Mouse (Mus musculus) kidney, embryonic 16.5 days (tissue): ENCODE data around the gene Ern1. TPM values are rescaled to one million over a fixed set of nuclear protein-coding genes. Genes with fewer than 3 reads are reported as not detected.

Experiments used
- ATAC-seq: fragments of 200-750 bp; cut with Nextera tagmentation; 2 replicates; pipeline ENCODE4 v1.8.0; 2017; ENCODE audit warnings: moderate TSS enrichment; ENCODE audit not compliant: low FRiP score, low TSS enrichment
- H3K27ac ChIP-seq: fragments of 300-500 bp; sonication (generic); 2 replicates; pipeline ENCODE4 v1.5.1; 2014; ENCODE audit warnings: low read length
- H3K27me3 ChIP-seq: fragments of 300-500 bp; sonication (generic); 2 replicates; pipeline ENCODE4 v1.6.1; 2014; ENCODE audit warnings: low read length, control low read depth, mixed read lengths; ENCODE audit not compliant: insufficient read depth
- H3K36me3 ChIP-seq: fragments of 300-500 bp; sonication (generic); 2 replicates; pipeline ENCODE4 v1.6.1; 2014; ENCODE audit warnings: low read length, control low read depth, mixed read lengths; ENCODE audit not compliant: insufficient read depth
- H3K4me1 ChIP-seq: fragments of 300-500 bp; sonication (generic); 2 replicates; pipeline ENCODE4 v1.6.1; 2014; ENCODE audit warnings: low read length, control low read depth, mixed read lengths; ENCODE audit not compliant: insufficient read depth
- H3K4me2 ChIP-seq: fragments of 300-500 bp; sonication (generic); replicated peaks from 2 replicates; pipeline ENCODE4 v1.6.1; 2014; ENCODE audit warnings: low read depth, low read length
- H3K4me3 ChIP-seq: fragments of 300-500 bp; sonication (generic); 2 replicates; pipeline ENCODE4 v1.5.1; 2014; ENCODE audit warnings: mild to moderate bottlenecking, low read length
- H3K9ac ChIP-seq: fragments of 300-500 bp; sonication (generic); replicated peaks from 2 replicates; pipeline ENCODE4 v1.6.1; 2014; ENCODE audit warnings: low read length
- H3K9me3 ChIP-seq: fragments of 300-500 bp; sonication (generic); 2 replicates; pipeline ENCODE4 v1.6.1; 2016; ENCODE audit warnings: low read length, control low read depth
- WGBS: fragments of 180-500 bp; shearing (Covaris S2); extraction: QIAGEN DNeasy Blood & Tissue Kit; methylation state at CpG from one replicate; pipeline ENCODE4 v1.1.7; 2014; 5-methylcytosine and 5-hydroxymethylcytosine counted together
- polyA plus RNA-seq: library from polyadenylated mRNA; unstranded; fragments of >200 nt; fragmentation: Nextera tagmentation; extraction: Ambion mirVana; gene quantifications from 2 replicates; pipeline ENCODE4 v1.2.1, GENCODE M21; 2015

Gene Ern1
- polyA plus RNA-seq, 1 experiment from 2014 or later: 5.4 TPM

- ATAC-seq: 0 out of 2 replicates have a peak, but pooled peaks have one; percentile 32
Observed at GRCm38 (mm10) chr11:106389611-106390010, 98.0 kb downstream of the Ern1 start.

GRCm38 (mm10) chr11:106387791-106388216, 99.8 kb downstream of the Ern1 start, which contains the start of gene Icam2:
Gene Icam2 (minus strand): TSS chr11:106388075.
- H3K9me3 ChIP-seq: no peaks in the 10 kb centered on the region
- H3K4me2 ChIP-seq: no peak within 1 kb of the TSS
- peaks cover 26% of the 10 kb centered on the region for H3K4me1 ChIP-seq
- WGBS: 67% methylated on average over 6 of the region's 6 CpGs
- ATAC-seq: no peak
- no peak within 1 kb of the TSS for H3K9ac ChIP-seq
- peak within 1 kb of the TSS; percentile 65 for H3K27ac ChIP-seq
- H3K36me3 ChIP-seq: no peaks in the 10 kb centered on the region
- no peaks in the 10 kb centered on the region for H3K27me3 ChIP-seq
- no peak within 1 kb of the TSS for H3K4me3 ChIP-seq

More at GRCm38 (mm10) chr11:106389611-106390010, 98.0 kb downstream of the Ern1 start:
- WGBS: 5% methylated on average over 3 of the region's 3 CpGs
- H3K4me2 ChIP-seq: no peak overlapping the region
- H3K4me1 ChIP-seq: peaks cover 26% of the 10 kb centered on the region
- H3K4me3 ChIP-seq: no peak overlapping the region
- H3K9me3 ChIP-seq: no peaks in the 10 kb centered on the region
- H3K36me3 ChIP-seq: no peaks in the 10 kb centered on the region
- H3K27me3 ChIP-seq: no peaks in the 10 kb centered on the region
- peak overlapping the region; percentile 65 for H3K27ac ChIP-seq
- 0 out of 2 replicates have a peak overlapping the region, but pooled peaks have one; percentile 12 for H3K9ac ChIP-seq

GRCm38 (mm10) chr11:106387020-106387419, 100.6 kb downstream of the Ern1 start:
- WGBS: 65% methylated on average over 6 of the region's 6 CpGs

GRCm38 (mm10) chr11:106386409-106386808, 101.2 kb downstream of the Ern1 start:
- no peak for ATAC-seq

More at GRCm38 (mm10) chr11:106387020-106387419, 100.6 kb downstream of the Ern1 start:
- no peak overlapping the region for H3K9ac ChIP-seq
- H3K4me1 ChIP-seq: peaks cover 26% of the 10 kb centered on the region
- no peak for ATAC-seq
- H3K4me2 ChIP-seq: no peak overlapping the region
- no peaks in the 10 kb centered on the region for H3K36me3 ChIP-seq
- H3K9me3 ChIP-seq: no peaks in the 10 kb centered on the region
- peak overlapping the region; percentile 57; the same call in 1 of the 2 replicates for H3K27ac ChIP-seq
- H3K4me3 ChIP-seq: no peak overlapping the region
- H3K27me3 ChIP-seq: no peaks in the 10 kb centered on the region

GRCm38 (mm10) chr11:106383051-106383790, 104.4 kb downstream of the Ern1 start:
- Histone ChIP-seq H3K9me3 (no peaks in the 10 kb centered on the region), H3K27me3 (no peaks in the 10 kb centered on the region), H3K36me3 (no peaks in the 10 kb centered on the region), H3K4me2 (no peak overlapping the region), H3K4me3 (no peak overlapping the region), H3K4me1 (no peaks in the 10 kb centered on the region), H3K9ac (no peak overlapping the region), H3K27ac (peak overlapping the region; percentile 84)
- 0 out of 2 replicates have a peak, but pooled peaks have one; percentile 33 for ATAC-seq
- WGBS: 68% methylated on average over 6 of the region's 6 CpGs

More at GRCm38 (mm10) chr11:106386409-106386808, 101.2 kb downstream of the Ern1 start:
- Histone ChIP-seq H3K9me3 (no peaks in the 10 kb centered on the region), H3K36me3 (no peaks in the 10 kb centered on the region), H3K27ac (no peak overlapping the region), H3K4me1 (peaks cover 23% of the 10 kb centered on the region), H3K27me3 (no peaks in the 10 kb centered on the region), H3K4me3 (no peak overlapping the region), H3K4me2 (no peak overlapping the region), H3K9ac (no peak overlapping the region)
- 87% methylated on average over 3 of the region's 3 CpGs for WGBS

GRCm38 (mm10) chr11:106382424-106382823, 105.2 kb downstream of the Ern1 start:
- H3K9me3 ChIP-seq: no peaks in the 10 kb centered on the region
- ATAC-seq: peak; percentile 71; the same call in 1 of the 2 replicates
- no peak overlapping the region for H3K4me2 ChIP-seq
- H3K9ac ChIP-seq: peak overlapping the region; percentile 50
- 64% methylated on average over 5 of the region's 5 CpGs for WGBS
- H3K4me3 ChIP-seq: peak overlapping the region; percentile 28
- no peaks in the 10 kb centered on the region for H3K27me3 ChIP-seq
- H3K4me1 ChIP-seq: no peaks in the 10 kb centered on the region
- no peaks in the 10 kb centered on the region for H3K36me3 ChIP-seq
- peak overlapping the region; percentile 84 for H3K27ac ChIP-seq

GRCm38 (mm10) chr11:106381883-106382282, 105.8 kb downstream of the Ern1 start:
- 70% methylated on average over 7 of the region's 7 CpGs for WGBS
- Histone ChIP-seq H3K4me3 (peak overlapping the region; percentile 28), H3K9me3 (no peaks in the 10 kb centered on the region), H3K9ac (peak overlapping the region; percentile 50; the same call in 1 of the 2 replicates), H3K36me3 (no peaks in the 10 kb centered on the region), H3K4me2 (peak overlapping the region; percentile 47; the same call in 1 of the 2 replicates), H3K4me1 (no peaks in the 10 kb centered on the region), H3K27me3 (no peaks in the 10 kb centered on the region), H3K27ac (peak overlapping the region; percentile 84)
- ATAC-seq: no peak

- H3K9me3 ChIP-seq: no peaks in the 10 kb centered on the region
- no peaks in the 10 kb centered on the region for H3K27me3 ChIP-seq
- peak overlapping the region; percentile 84; the same call in 1 of the 2 replicates for H3K27ac ChIP-seq
- peak overlapping the region; percentile 28 for H3K4me3 ChIP-seq
- peak overlapping the region; percentile 15; the same call in 1 of the 2 replicates for H3K9ac ChIP-seq
- no peak for ATAC-seq
- no peaks in the 10 kb centered on the region for H3K36me3 ChIP-seq
- 75% methylated on average over 11 of the region's 11 CpGs for WGBS
- no peaks in the 10 kb centered on the region for H3K4me1 ChIP-seq
- peak overlapping the region; percentile 47 for H3K4me2 ChIP-seq
Observed at GRCm38 (mm10) chr11:106381011-106381410, 106.6 kb downstream of the Ern1 start.

- Histone ChIP-seq H3K9ac (no peak overlapping the region; the same call in 1 of the 2 replicates), H3K27me3 (no peaks in the 10 kb centered on the region), H3K4me1 (peaks cover 12% of the 10 kb centered on the region), H3K27ac (peak overlapping the region; percentile 43; the same call in 1 of the 2 replicates), H3K36me3 (no peaks in the 10 kb centered on the region), H3K9me3 (no peaks in the 10 kb centered on the region), H3K4me2 (no peak overlapping the region), H3K4me3 (no peak overlapping the region)
- WGBS: 71% methylated on average over 5 of the region's 5 CpGs
- ATAC-seq: no peak
Observed at GRCm38 (mm10) chr11:106374979-106375378, 112.7 kb downstream of the Ern1 start.

GRCm38 (mm10) chr11:106374559-106374958, 113.1 kb downstream of the Ern1 start:
- H3K36me3 ChIP-seq: no peaks in the 10 kb centered on the region
- H3K27me3 ChIP-seq: no peaks in the 10 kb centered on the region
- WGBS: 30% methylated on average over 9 of the region's 9 CpGs
- H3K4me2 ChIP-seq: no peak overlapping the region
- peak; percentile 62 for ATAC-seq
- no peaks in the 10 kb centered on the region for H3K9me3 ChIP-seq
- H3K27ac ChIP-seq: peak overlapping the region; percentile 43
- no peak overlapping the region for H3K4me3 ChIP-seq
- no peak overlapping the region; the same call in 1 of the 2 replicates for H3K9ac ChIP-seq
- peaks cover 12% of the 10 kb centered on the region for H3K4me1 ChIP-seq
